Mouse (Mus musculus) megakaryocyte, adult 5-6 weeks (primary cell): ENCODE data around the gene Gm20388. TPM values are rescaled to one million over a fixed set of nuclear protein-coding genes. Genes with fewer than 3 reads are reported as not detected.

Source experiments
- ATAC-seq: 2 replicates; pipeline ENCODE4 v1.8.0; 2016; ENCODE audit warnings: mild to moderate bottlenecking, inconsistent platforms; ENCODE audit not compliant: poor library complexity, severe bottlenecking
- total RNA-seq, 2 experiments: library from RNA; stranded (forward) in 1 of 2; stranded (reverse) in 1 of 2; fragments of 153-499, 151-499 nt in 1 of 2; fragments of 221-1000, 200-1000 nt in 1 of 2; gene quantifications; 2 replicates each; pipeline versions ENCODE4 v1.2.3 to v1.2.4; 2015 to 2017

Gene Gm20388
- total RNA-seq, 2 experiments from 2014 or later, result 7.6 to 15.5 TPM

DNA sequence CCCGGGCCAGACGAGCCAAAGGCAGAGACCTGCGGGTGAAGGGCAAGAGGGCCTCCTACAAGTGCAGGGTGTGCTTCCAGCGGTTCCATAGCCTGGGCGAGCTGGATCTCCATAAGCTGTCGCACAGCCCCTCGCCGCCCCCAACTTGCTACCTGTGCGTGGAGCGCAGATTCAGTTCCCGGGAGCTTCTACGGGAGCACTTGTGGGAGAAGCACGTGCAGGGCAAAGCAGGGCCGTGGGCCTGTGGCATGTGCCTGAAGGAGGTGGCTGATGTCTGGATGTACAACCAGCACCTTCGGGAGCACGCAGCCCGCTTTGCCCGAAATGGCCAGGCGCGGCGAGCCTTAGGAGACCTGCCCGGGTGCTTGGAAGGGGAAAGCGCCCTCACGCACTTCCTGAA, 2358.2 kb downstream of the Gm20388 start:
- no peak for ATAC-seq

DNA sequence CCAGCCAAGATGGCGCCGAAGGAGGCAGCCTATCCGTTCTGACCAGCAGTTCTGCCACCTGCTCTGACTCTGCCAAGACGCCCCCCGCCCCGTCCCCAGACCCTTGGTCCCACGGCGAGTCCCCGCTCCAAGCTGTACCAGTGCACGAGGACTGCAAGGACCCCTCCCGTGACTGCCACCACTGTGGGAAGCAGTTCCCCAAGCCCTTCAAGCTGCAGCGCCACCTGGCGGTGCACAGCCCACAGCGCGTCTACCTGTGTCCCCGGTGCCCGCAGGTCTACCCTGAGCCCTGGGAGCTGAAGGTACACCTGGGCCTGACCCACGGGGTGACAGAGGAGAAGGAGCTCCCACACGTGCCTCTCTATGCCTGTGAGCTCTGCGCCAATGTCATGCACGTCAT, 2358.8 kb downstream of the Gm20388 start:
- peak; percentile 77 for ATAC-seq

- no peak for ATAC-seq
These were observed 2359.9 kb downstream of the Gm20388 start for GRCm38 (mm10) chr8:122270555-122270954.

GRCm38 (mm10) chr8:122273152-122273551, 2362.5 kb downstream of the Gm20388 start:
- peak; percentile 83 for ATAC-seq

DNA sequence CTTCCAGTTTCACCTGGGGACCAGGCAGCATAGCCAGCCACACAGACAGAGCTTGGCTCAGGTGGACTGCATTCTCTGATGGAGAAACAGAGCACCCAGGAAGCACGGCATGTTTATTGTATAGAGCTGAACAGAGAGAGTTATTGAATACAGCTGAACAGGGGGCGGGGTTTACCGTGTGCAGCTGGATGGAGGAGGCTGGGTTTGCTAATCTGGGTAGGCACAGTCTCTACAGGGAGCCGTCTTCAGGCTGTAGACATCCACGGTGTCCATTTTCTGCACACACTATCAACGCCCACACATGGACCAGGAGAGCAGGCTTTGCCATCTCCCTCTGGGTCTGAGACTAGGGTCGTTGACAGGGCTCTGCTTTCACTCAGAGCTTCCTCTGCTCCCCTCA, 2363.2 kb downstream of the Gm20388 start:
- no peak for ATAC-seq

- ATAC-seq, result no peak
These were observed 2364.2 kb downstream of the Gm20388 start for GRCm38 (mm10) chr8:122274651-122275391.

DNA sequence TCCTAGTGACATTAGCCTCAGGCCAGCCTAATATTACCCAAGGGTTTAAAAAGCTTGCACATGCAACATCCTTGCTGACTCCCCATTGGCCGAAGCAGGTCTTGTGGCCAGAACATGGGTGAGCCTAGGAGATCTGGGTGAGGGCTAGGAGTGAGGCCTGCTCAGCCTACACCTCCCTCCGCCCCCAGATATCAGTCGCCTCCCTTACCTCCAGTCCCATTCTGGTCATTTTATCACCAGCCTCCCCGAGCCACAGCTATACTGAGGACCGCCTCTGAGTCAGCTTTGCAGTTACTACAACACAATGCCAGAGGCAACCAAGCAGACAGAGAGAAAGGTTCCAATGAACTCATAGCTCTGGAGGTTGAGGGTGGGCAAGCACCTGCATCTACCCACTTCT, 2365.7 kb downstream of the Gm20388 start:
- no peak for ATAC-seq

GRCm38 (mm10) chr8:122277204-122277995, 2366.8 kb downstream of the Gm20388 start:
- ATAC-seq, result no peak

GRCm38 (mm10) chr8:122280156-122280555, 2369.5 kb downstream of the Gm20388 start:
- ATAC-seq, result no peak

GRCm38 (mm10) chr8:122280588-122281316, 2370.1 kb downstream of the Gm20388 start:
- ATAC-seq, result peak; percentile 4; the same call in 1 of the 2 replicates

DNA sequence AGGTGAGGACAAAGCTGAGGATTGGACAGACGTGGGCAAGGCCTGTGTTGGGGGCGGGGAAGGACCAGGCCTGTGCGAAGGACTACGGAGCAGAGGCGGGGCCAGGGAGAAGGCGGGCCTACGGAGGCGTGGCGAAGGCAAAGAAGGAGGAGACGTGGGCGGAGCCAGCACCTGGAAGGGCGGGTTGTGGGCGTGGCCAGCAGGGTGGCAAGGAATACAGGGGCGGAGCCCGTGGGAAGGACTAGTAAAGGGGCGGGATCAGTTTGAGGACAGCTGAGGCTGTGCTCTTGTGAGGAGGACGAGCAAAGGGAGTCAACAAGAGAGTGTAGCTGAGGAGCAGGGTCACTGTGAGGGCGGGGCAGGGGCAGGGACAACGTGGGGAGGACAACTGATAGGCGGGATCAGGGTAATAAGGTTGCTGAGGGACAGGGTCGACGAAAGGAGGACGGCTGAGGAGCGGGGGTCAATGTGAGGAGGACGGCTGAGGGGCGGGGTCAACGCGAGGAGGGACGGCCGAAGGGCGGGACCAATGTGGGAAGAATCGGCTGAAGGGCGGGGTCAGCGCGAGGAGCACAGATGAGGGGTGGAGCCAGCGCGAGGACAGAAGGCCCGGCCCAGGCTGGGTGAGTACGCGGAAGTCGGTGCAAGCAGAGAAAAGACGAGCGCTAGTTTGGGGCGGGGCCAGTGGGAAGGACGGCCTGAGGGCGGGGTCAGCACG, 2370.8 kb downstream of the Gm20388 start:
- peak; percentile 75 for ATAC-seq

- ATAC-seq, result no peak
These were observed 2371.4 kb downstream of the Gm20388 start, which contains the start of gene Zfpm1 for GRCm38 (mm10) chr8:122282035-122282358. TSS of gene Zfpm1 (plus strand) at chr8:122282141.

DNA sequence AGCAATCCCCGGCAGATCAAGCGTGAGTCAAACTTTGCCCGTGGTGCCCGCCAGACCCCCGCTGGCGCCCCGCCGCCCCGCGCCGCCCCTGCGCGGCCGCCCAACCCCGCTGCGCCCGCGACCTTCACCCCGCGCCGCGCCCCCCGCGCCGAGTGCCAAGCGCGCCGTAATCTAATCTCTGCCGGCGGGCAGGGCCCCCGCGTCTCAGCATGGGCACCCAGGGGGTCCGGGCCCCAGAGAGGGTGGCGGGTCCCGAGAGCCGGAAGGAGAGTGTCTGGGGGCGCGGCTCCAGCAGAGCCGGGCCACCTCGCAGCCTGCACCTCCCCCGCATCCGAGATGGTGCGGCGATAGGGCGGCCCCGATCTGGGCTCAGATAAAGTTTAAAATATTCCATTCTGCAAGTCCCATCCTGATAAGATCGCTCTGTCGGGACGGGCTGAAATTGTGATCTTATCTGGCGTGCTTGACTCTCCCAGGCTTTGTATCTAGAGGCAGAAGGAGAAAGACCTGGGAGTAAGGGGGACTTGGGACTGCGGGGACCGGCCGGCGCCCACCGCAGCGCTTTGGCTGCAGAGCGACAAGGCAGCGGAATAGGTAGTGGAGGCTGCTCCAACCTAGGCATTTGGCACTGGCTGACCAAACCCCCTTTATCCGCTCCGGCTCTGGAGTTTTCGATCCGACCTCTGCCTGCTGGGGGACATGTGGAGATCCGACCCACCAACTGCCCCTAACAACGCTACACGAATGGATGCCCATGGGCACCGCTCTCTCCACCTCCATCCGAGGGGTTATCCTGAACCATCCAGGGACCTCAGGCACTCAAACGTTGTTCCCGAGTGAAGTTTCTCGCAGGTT, 2372.1 kb downstream of the Gm20388 start:
- ATAC-seq, result no peak

DNA sequence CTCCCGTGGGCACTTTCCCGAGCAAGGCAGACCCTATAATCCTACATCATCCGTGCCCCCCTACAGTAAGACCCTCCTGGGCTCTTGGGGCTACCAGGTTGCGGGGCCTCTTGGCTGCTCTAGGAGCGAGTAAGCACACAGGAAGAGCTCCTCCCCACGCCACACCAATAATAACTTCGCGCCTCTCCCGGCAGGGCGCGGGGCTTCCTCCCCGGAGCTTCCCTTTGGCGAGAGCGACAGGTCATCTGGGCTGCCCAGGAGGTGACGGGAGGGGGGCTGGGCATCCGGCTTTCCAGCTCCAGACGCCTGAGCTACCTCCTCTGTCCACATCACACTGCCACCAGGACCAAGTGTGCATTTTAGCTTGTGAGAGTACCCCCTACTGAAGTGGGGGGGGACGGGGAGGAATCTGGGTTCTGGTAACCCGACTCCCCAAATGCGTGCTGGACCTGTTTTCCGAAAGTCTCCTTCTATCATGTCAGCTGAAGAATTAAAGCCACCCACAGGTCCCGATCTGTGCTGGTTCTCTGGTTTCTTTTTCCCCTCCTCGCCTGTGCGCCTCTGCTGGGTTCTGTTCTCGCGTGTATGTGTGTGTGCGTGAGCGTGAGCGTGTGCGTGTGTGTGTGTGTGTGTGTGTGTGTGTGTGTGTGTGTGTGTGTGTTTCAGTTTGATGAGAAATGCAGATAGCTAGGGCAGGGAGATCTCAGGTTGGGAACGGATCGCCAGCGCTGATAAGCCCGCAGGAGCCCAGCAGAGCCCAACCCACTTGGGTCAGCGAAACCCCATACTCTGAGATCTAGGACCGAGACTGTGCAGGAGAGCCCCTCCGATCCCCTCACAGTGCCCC, 2372.9 kb downstream of the Gm20388 start:
- 0 out of 2 replicates have a peak, but pooled peaks have one; percentile 6 for ATAC-seq

- no peak; the same call in 1 of the 2 replicates for ATAC-seq
These were observed 2373.6 kb downstream of the Gm20388 start for GRCm38 (mm10) chr8:122284203-122284658.

- ATAC-seq, result no peak
These were observed 2374.1 kb downstream of the Gm20388 start for GRCm38 (mm10) chr8:122284659-122285261.

DNA sequence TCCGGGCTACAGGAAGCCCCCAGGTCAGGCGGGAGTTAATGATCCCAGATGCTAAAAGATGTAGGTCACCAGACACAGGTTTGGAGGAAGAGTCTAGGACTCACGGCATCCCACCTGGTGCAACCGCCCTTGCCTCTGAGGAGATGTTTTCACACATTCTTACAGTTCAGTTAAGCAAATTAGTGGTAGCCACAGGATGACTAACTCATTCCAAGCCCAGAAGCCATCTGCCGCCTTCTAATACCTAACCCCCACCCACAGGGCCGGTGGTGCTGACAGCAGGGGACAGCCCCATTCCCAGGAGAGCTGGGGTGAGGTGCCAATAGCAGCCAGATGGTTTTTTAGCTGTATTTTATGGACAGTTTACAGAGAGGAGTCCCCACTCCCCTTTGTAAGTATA, 2375.1 kb downstream of the Gm20388 start:
- ATAC-seq, result no peak

GRCm38 (mm10) chr8:122286899-122287298, 2376.3 kb downstream of the Gm20388 start:
- no peak for ATAC-seq
